Mouse (Mus musculus): ENCODE measurements around the gene Dstyk.
"Not testable (repeated sequence)": the region's sequence is repeated elsewhere in the genome, so short reads cannot be mapped to it uniquely, and the experiment has no call there.

Gene Dstyk

GRCm38 (mm10) chr1:132436960-132437359 lies 19.6 kb downstream of the Dstyk start:
- no peak for DNase-seq (ENCODE audit: low spot score in 2 of 2)

- no peak for DNase-seq (ENCODE audit: low spot score in 2 of 2)
Measured at GRCm38 (mm10) chr1:132437389-132437788, 20.0 kb downstream of the Dstyk start.

GRCm38 (mm10) chr1:132440896-132441435 lies 23.6 kb downstream of the Dstyk start:
- no peak for DNase-seq (ENCODE audit: low spot score in 2 of 2)

- DNase-seq (ENCODE audit: low spot score in 2 of 2) = no peak
Measured at GRCm38 (mm10) chr1:132449742-132450141, 32.4 kb downstream of the Dstyk start.

GRCm38 (mm10) chr1:132464651-132465050 lies 47.3 kb downstream of the Dstyk start:
- no peak for DNase-seq (ENCODE audit: low spot score in 2 of 2)

- no peak for DNase-seq (ENCODE audit: low spot score in 2 of 2)
Measured at GRCm38 (mm10) chr1:132468926-132469325, 51.6 kb downstream of the Dstyk start.

- DNase-seq (ENCODE audit: low spot score in 2 of 2) = no peak
Measured at GRCm38 (mm10) chr1:132469519-132469918, 52.2 kb downstream of the Dstyk start.

- DNase-seq (ENCODE audit: low spot score in 2 of 2) = not testable (repeated sequence)
Measured at GRCm38 (mm10) chr1:132470031-132470430, 52.7 kb downstream of the Dstyk start.

GRCm38 (mm10) chr1:132471032-132471431 lies 53.7 kb downstream of the Dstyk start:
- DNase-seq (ENCODE audit: low spot score in 2 of 2) = no peak

GRCm38 (mm10) chr1:132471499-132471898 lies 54.1 kb downstream of the Dstyk start:
- no peak for DNase-seq (ENCODE audit: low spot score in 2 of 2)

- DNase-seq (ENCODE audit: low spot score in 2 of 2) = no peak
Measured at GRCm38 (mm10) chr1:132472537-132472936, 55.2 kb downstream of the Dstyk start.

GRCm38 (mm10) chr1:132474496-132474895 lies 57.1 kb downstream of the Dstyk start:
- DNase-seq (ENCODE audit: low spot score in 2 of 2) = no peak

GRCm38 (mm10) chr1:132476575-132476927 lies 59.2 kb downstream of the Dstyk start:
- DNase-seq (ENCODE audit: low spot score in 2 of 2) = no peak

GRCm38 (mm10) chr1:132476928-132477691 lies 59.8 kb downstream of the Dstyk start, which contains the start of gene Rbbp5:
Gene Rbbp5 (plus strand): TSS chr1:132477365.
- DNase-seq (ENCODE audit: low spot score in 2 of 2) = peak; percentile 63 to 77

- DNase-seq (ENCODE audit: low spot score in 2 of 2) = no peak
Measured at GRCm38 (mm10) chr1:132479438-132479837, 62.1 kb downstream of the Dstyk start.

- no peak for DNase-seq (ENCODE audit: low spot score in 2 of 2)
Measured at GRCm38 (mm10) chr1:132481619-132482018, 64.3 kb downstream of the Dstyk start.

- DNase-seq (ENCODE audit: low spot score in 2 of 2) = no peak
Measured at GRCm38 (mm10) chr1:132483234-132483633, 65.9 kb downstream of the Dstyk start.

GRCm38 (mm10) chr1:132483759-132484158 lies 66.4 kb downstream of the Dstyk start:
- no peak for DNase-seq (ENCODE audit: low spot score in 2 of 2)

- no peak for DNase-seq (ENCODE audit: low spot score in 2 of 2)
Measured at GRCm38 (mm10) chr1:132500535-132500934, 83.2 kb downstream of the Dstyk start.

GRCm38 (mm10) chr1:132505155-132505554 lies 87.8 kb downstream of the Dstyk start:
- no peak for DNase-seq (ENCODE audit: low spot score in 2 of 2)

- no peak for DNase-seq (ENCODE audit: low spot score in 2 of 2)
Measured at GRCm38 (mm10) chr1:132506058-132506457, 88.7 kb downstream of the Dstyk start, which contains the start of gene Tmem81. Gene Tmem81 (plus strand): TSS chr1:132506230.

GRCm38 (mm10) chr1:132506656-132507055 lies 89.3 kb downstream of the Dstyk start:
- DNase-seq (ENCODE audit: low spot score in 2 of 2) = no peak

- DNase-seq (ENCODE audit: low spot score in 2 of 2) = no peak
Measured at GRCm38 (mm10) chr1:132509771-132510170, 92.4 kb downstream of the Dstyk start.
